Mouse (Mus musculus): ENCODE measurements around the gene Tlr12.
"Not testable (repeated sequence)": the region's sequence is repeated elsewhere in the genome, so short reads cannot be mapped to it uniquely, and the experiment has no call there.

Gene Tlr12

GRCm38 (mm10) chr4:128618246-128618911 is at the start of gene Tlr12:
Gene Tlr12 (minus strand): TSS chr4:128618619.
- in situ Hi-C loops (cut with MboI): no loop called here

GRCm38 (mm10) chr4:128667195-128667594 is 48.8 kb upstream of the Tlr12 start:
- in situ Hi-C loops (cut with MboI): not testable (repeated sequence)

- in situ Hi-C loops (cut with MboI): not testable (repeated sequence)
These were observed 47.9 kb upstream of the Tlr12 start for GRCm38 (mm10) chr4:128666362-128666761.

GRCm38 (mm10) chr4:128664002-128664401 is 45.6 kb upstream of the Tlr12 start:
- in situ Hi-C loops (cut with MboI): no loop called here

GRCm38 (mm10) chr4:128661063-128661462 is 42.6 kb upstream of the Tlr12 start:
- in situ Hi-C loops (cut with MboI): no loop called here

- in situ Hi-C loops (cut with MboI): no loop called here
These were observed 41.8 kb upstream of the Tlr12 start for GRCm38 (mm10) chr4:128660196-128660595.

GRCm38 (mm10) chr4:128655446-128655845 is 37.0 kb upstream of the Tlr12 start:
- in situ Hi-C loops (cut with MboI): no loop called here

- in situ Hi-C loops (cut with MboI): no loop called here
These were observed 36.3 kb upstream of the Tlr12 start, which contains the start of gene Phc2 for GRCm38 (mm10) chr4:128654505-128655381. Gene Phc2 (plus strand): TSS chr4:128654702.

GRCm38 (mm10) chr4:128652584-128653298 is 34.3 kb upstream of the Tlr12 start:
- in situ Hi-C loops (cut with MboI): no loop called here

GRCm38 (mm10) chr4:128651530-128651929 is 33.1 kb upstream of the Tlr12 start:
- in situ Hi-C loops (cut with MboI): no loop called here

GRCm38 (mm10) chr4:128648567-128649255 is 30.3 kb upstream of the Tlr12 start:
- in situ Hi-C loops (cut with MboI): no loop called here

- in situ Hi-C loops (cut with MboI): no loop called here
These were observed 28.3 kb upstream of the Tlr12 start for GRCm38 (mm10) chr4:128646762-128647161.

GRCm38 (mm10) chr4:128645896-128646295 is 27.5 kb upstream of the Tlr12 start:
- in situ Hi-C loops (cut with MboI): no loop called here

- in situ Hi-C loops (cut with MboI): no loop called here
These were observed 23.6 kb upstream of the Tlr12 start for GRCm38 (mm10) chr4:128641766-128642717.

- in situ Hi-C loops (cut with MboI): no loop called here
These were observed 20.0 kb upstream of the Tlr12 start for GRCm38 (mm10) chr4:128638265-128638923.

- in situ Hi-C loops (cut with MboI): no loop called here
These were observed 18.8 kb upstream of the Tlr12 start for GRCm38 (mm10) chr4:128637250-128637649.

- in situ Hi-C loops (cut with MboI): no loop called here
These were observed 17.6 kb upstream of the Tlr12 start for GRCm38 (mm10) chr4:128635894-128636585.

GRCm38 (mm10) chr4:128635451-128635850 is 17.0 kb upstream of the Tlr12 start:
- in situ Hi-C loops (cut with MboI): no loop called here

- in situ Hi-C loops (cut with MboI): no loop called here
These were observed 2.7 kb upstream of the Tlr12 start for GRCm38 (mm10) chr4:128621109-128621508.
